In the genomic region with DNA sequence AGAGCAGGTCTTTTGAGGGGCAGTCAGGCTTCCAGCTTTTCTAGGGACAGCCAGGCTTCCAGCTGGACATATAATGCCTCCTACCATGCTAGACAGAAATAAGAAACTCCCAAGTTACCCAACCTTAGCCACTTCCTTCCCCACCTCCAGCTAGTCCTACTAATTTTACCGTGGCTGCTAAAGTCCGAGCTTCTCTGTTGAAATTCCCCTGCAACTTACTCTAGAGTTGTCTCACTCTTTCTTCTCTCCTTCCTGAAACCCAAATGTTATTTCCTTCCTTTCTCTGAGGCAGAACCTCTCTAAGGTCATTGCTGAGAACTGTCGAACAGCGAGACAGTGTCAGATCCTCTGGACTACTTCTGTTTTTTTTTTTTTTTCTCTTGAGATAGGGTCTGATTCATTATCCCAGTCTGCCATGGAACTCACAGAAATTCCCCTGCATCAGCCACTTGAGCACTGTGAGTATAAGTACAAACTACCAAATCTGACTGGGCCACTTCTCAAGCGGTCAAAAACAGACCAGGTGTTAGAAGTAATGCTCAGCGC, we compare ENCODE assay signal across 19 mouse cellular contexts. TPM values are rescaled to one million over a fixed set of nuclear protein-coding genes. Genes with fewer than 3 reads are reported as not detected.
DNase-seq lines count a peak whose midpoint lies in the region; ATAC-seq and TF ChIP-seq lines count a peak whose summit lies in the region.
"Had no signal": no experiment of that assay in that cellular context is flagged by ENCODE, and none has a peak within 500 bp of the region (broad histone marks: within the 10 kb centered on the region; RNA-seq: fewer than 3 reads in every experiment).

A gene (minus strand): TSS at position 248 of the 546 bp plus-strand sequence.

- TF ChIP-seq CTCF in CH12.LX (conservative IDR thresholded peaks at IDR 0.05 in 1 of 2, IDR thresholded peaks at IDR 0.05 in 1 of 2; ENCODE audit: low read depth in 2 of 2, low read length in 2 of 2): no peak

- no peak for DNase-seq in kidney, postnatal 4 days
- DNase-seq in CH12.LX (ENCODE audit: extremely low read depth): no peak
- DNase-seq in heart, adult 9 months (ENCODE audit: low spot score in 2 of 2): no peak
- no peak for DNase-seq in adrenal gland, adult 18-20 months (ENCODE audit: low spot score in 2 of 2)
- no peak for DNase-seq in right cerebral cortex, adult 2 months (ENCODE audit: low spot score in 2 of 2)
- DNase-seq: B cell, adult 2 months; cerebellum, postnatal 14 days; heart, postnatal 4 days; kidney, adult 11 months; midbrain, embryonic 14.5 days; thymus, postnatal 25 days had no signal

- H3K9me3 ChIP-seq in kidney, embryonic 16.5 days (ENCODE audit: low read length): no peaks in the 10 kb centered on the region
- no peaks in the 10 kb centered on the region for H3K9me3 ChIP-seq in CH12.LX (replicated peaks; ENCODE audit: low read length)
- H3K9me3 ChIP-seq: embryonic facial prominence, embryonic 10.5 days; forebrain, embryonic 13.5 days had no signal

- TF ChIP-seq POLR2A in CH12.LX (IDR thresholded peaks at IDR 0.05; ENCODE audit: low read depth, low read length): no peak

- 30% methylated on average over 6 of the region's 6 CpGs for WGBS in kidney, embryonic 16.5 days

- no peak for TF ChIP-seq RAD21 in CH12.LX (IDR thresholded peaks at IDR 0.05; ENCODE audit: low read depth, low read length)

- dilution Hi-C loops in CH12.LX (cut with MboI; ENCODE audit: extremely low pct_ligation_motif_present, extremely low pct_unique_long_range_greater_than_20kb, low sequenced_read_pairs): no loop called here

- no peaks in the 10 kb centered on the region for H3K27me3 ChIP-seq in kidney, embryonic 16.5 days (ENCODE audit: insufficient read depth, low read length)
- no peaks in the 10 kb centered on the region for H3K27me3 ChIP-seq in CH12.LX (replicated peaks)

- H3K36me3 ChIP-seq in kidney, embryonic 16.5 days (ENCODE audit: insufficient read depth, low read length): no peaks in the 10 kb centered on the region
- H3K36me3 ChIP-seq in CH12.LX (replicated peaks in 1 of 2; ENCODE audit: control insufficient read depth in 1 of 2, insufficient read depth in 1 of 2, low read length in 1 of 2): peaks cover under 1 to 24% of the 10 kb centered on the region in 2 experiments

- H3K4me1 ChIP-seq in kidney, embryonic 16.5 days (ENCODE audit: insufficient read depth, low read length): peaks cover 59% of the 10 kb centered on the region
- H3K4me1 ChIP-seq in CH12.LX (ENCODE audit: control insufficient read depth in 1 of 2, insufficient read depth in 2 of 2): peaks cover 3 to 69% of the 10 kb centered on the region in 2 experiments; a peak in 3 of 4 replicates

- in situ Hi-C loops in CH12.LX (cut with MboI; ENCODE audit: low pct_ligation_motif_present, low pct_unique_long_range_greater_than_20kb, low sequenced_read_pairs): loop anchor here (10.0 kb wide), 1 partner anchor 326 kb away; no protein-coding TSS in a partner anchor

- H3K4me3 ChIP-seq in kidney, embryonic 16.5 days (ENCODE audit: low read length): no peak within 1 kb of the TSS
- H3K4me3 ChIP-seq in CH12.LX (replicated peaks in 1 of 3; ENCODE audit: low read depth in 2 of 3, low read length in 2 of 3, poor library complexity in 1 of 3): no peak within 1 kb of the TSS
- H3K4me3 ChIP-seq: forebrain, embryonic 13.5 days had no signal

- no peak within 1 kb of the TSS for H3K9ac ChIP-seq in kidney, embryonic 16.5 days (replicated peaks; ENCODE audit: low read length)
- H3K9ac ChIP-seq in CH12.LX (ENCODE audit: insufficient read depth, low read depth): peak within 1 kb of the TSS; percentile 20; the same call in 1 of the 2 replicates
- H3K9ac ChIP-seq: liver, embryonic 14.5 days had no signal

- peak within 1 kb of the TSS; percentile 13; the same call in 1 of the 2 replicates for H3K27ac ChIP-seq in kidney, embryonic 16.5 days (ENCODE audit: low read length)
- H3K27ac ChIP-seq in CH12.LX (ENCODE audit: insufficient read depth, low read depth): no peak within 1 kb of the TSS
- H3K27ac ChIP-seq: forebrain, embryonic 13.5 days; hindbrain, postnatal 0 days; liver, embryonic 14.5 days had no signal

- H3K79me2 ChIP-seq in CH12.LX (replicated peaks; ENCODE audit: control insufficient read depth, extremely low read depth, insufficient read depth, poor library complexity, severe bottlenecking): no peaks in the 10 kb centered on the region

- TF ChIP-seq EP300 in CH12.LX (IDR thresholded peaks at IDR 0.05; ENCODE audit: low read length): peak; percentile 29; the same call in 1 of the 2 replicates

- no peak for ATAC-seq in kidney, embryonic 16.5 days (ENCODE audit: low FRiP score, low TSS enrichment)
- ATAC-seq in hematopoietic stem cell, adult 5-6 weeks (replicated peaks in 1 of 2; ENCODE audit: insufficient read depth in 1 of 2, low FRiP score in 2 of 2, low TSS enrichment in 1 of 2, low read depth in 1 of 2, poor library complexity in 2 of 2, severe bottlenecking in 2 of 2): peak; percentile 11 to 13; a peak in 1 of 4 replicates
- peak; percentile 37 for ATAC-seq in megakaryocyte progenitor cell, adult 5-6 weeks (replicated peaks; ENCODE audit: poor library complexity)
- ATAC-seq: forebrain, embryonic 13.5 days; hindbrain, postnatal 0 days had no signal

- no peak within 1 kb of the TSS for H3K4me2 ChIP-seq in kidney, embryonic 16.5 days (replicated peaks; ENCODE audit: low read depth, low read length)
- peak within 1 kb of the TSS; percentile 82 for H3K4me2 ChIP-seq in CH12.LX (ENCODE audit: insufficient read depth, low read depth, poor library complexity, severe bottlenecking)

TF ChIP-seq in CH12.LX, 34 proteins besides CTCF, POLR2A, EP300 and RAD21:
- TF ChIP-seq ELF1 (IDR thresholded peaks at IDR 0.05; ENCODE audit: low read depth, low read length): 0 out of 2 replicates have a peak, but pooled peaks have one; percentile 15
- TF ChIP-seq ZNF384 (IDR thresholded peaks at IDR 0.05; ENCODE audit: low read depth, low read length): peak; percentile 82
- no peak for TF ChIP-seq PAX5 (IDR thresholded peaks at IDR 0.05; ENCODE audit: low read length)
- no peak for TF ChIP-seq NELFE (IDR thresholded peaks at IDR 0.05; ENCODE audit: low read depth, low read length)
- TF ChIP-seq SIN3A (IDR thresholded peaks at IDR 0.05; ENCODE audit: low read length): no peak
- TF ChIP-seq IRF4 (IDR thresholded peaks at IDR 0.05; ENCODE audit: low read depth, low read length): peak; percentile 38

RNA-seq across cellular contexts. Expression of the gene that starts here (rescaled TPM):
- 0.30 and 0.67 TPM in 2 replicates for polyA plus RNA-seq in kidney, embryonic 16.5 days (2015; fragmentation: Nextera tagmentation; extraction: Ambion mirVana)
- total RNA-seq in CH12.LX (2012; rRNA removed): 0.25 and 0.42 TPM in 2 replicates
- 0.26 and 0.66 TPM in 2 replicates for total RNA-seq in CH12.LX (2014; rRNA removed)
- polyA plus RNA-seq in CH12.LX (2012; ENCODE audit: insufficient read length, low read depth): 0.79 and 1.4 TPM in 2 replicates
- 1.3 and 2.1 TPM in 2 replicates for total RNA-seq in hematopoietic stem cell, adult 5-6 weeks (2017)
- total RNA-seq in megakaryocyte progenitor cell, adult 5-6 weeks (2015): 1.8 and 3.4 TPM in 2 replicates
- total RNA-seq in megakaryocyte progenitor cell, adult 5-6 weeks (2017): 1.8 and 2.3 TPM in 2 replicates
- not detected for total RNA-seq in adrenal gland, adult 18-20 months (2021)
- total RNA-seq: adrenal gland, postnatal 4 days; heart, postnatal 4 days had no signal
